Mouse (Mus musculus) heart, adult 18-20 months (tissue): ENCODE results near the gene Arl4a. TPM values are rescaled to one million over a fixed set of nuclear protein-coding genes. Genes with fewer than 3 reads are reported as not detected.

Experiments
- DNase-seq, 2 experiments: peaks; one replicate each; pipeline ENCODE4 v3.0.0; 2021 to 2022; ENCODE audit warnings: mixed read lengths in 1 of 2
- total RNA-seq, 2 experiments: library from RNA; stranded (reverse); gene quantifications; 2 replicates each; pipeline ENCODE4 v1.2.3; 2021

Arl4a gene
- total RNA-seq, 2 experiments from 2014 or later = 22.6 to 31.0 TPM

GRCm38 (mm10) chr12:39959166-39959565 lies 78.7 kb downstream of the Arl4a start:
- DNase-seq = no peak

GRCm38 (mm10) chr12:39957931-39958671 lies 79.7 kb downstream of the Arl4a start:
- DNase-seq = peak; percentile 21

GRCm38 (mm10) chr12:39956396-39956795 lies 81.4 kb downstream of the Arl4a start:
- peak; percentile 41 to 65 for DNase-seq

Other genes with a start within 250 kb of the Arl4a start
- gene Scin, start 96.2 kb upstream of the Arl4a start, total RNA-seq = 1 to 10 TPM; 2.0 to 2.2 TPM
- gene Lsmem1, start 161.5 kb upstream of the Arl4a start, total RNA-seq = 10 to 100 TPM; 50.9 to 60.2 TPM
- 100 to 1,000 TPM in 1 of 2 experiments, 10 to 100 TPM in 1; 98.6 to 105 TPM for gene Ifrd1, start 210.5 kb upstream of the Arl4a start, total RNA-seq